Mouse (Mus musculus) urinary bladder, postnatal 14 days (tissue): Measurements from ENCODE around the gene Gpr87.
A peak's percentile ranks its signal among the peaks of the same experiment; 100 is the strongest.
"Not testable (repeated sequence)": the region's sequence is repeated elsewhere in the genome, so short reads cannot be mapped to it uniquely, and the experiment has no call there.

ENCODE experiments used
- DNase-seq: peaks from one replicate; pipeline ENCODE4 v3.0.0; 2021; ENCODE audit warnings: low spot score

Gene Gpr87

DNA sequence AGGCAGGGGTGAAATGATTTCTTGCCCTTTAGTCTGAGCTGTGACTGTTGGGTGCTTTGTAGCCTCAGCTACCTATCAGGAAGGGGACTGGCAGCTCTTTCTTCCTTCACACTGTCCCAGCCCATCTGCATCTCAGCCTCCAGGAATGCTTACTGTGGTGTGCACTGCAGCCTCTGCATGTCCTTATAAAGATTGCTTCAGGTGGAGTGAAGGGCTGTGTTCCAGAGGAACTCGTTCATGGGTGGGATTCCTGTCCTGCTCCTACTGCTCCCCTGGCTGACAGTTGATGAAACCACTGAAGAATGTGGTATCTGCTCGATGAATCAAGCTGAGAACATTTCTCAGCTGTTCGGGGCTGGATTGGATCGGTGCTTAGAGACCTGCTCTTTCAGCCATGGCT is 7.6 kb downstream of the Gpr87 start:
- no peak for DNase-seq

DNA sequence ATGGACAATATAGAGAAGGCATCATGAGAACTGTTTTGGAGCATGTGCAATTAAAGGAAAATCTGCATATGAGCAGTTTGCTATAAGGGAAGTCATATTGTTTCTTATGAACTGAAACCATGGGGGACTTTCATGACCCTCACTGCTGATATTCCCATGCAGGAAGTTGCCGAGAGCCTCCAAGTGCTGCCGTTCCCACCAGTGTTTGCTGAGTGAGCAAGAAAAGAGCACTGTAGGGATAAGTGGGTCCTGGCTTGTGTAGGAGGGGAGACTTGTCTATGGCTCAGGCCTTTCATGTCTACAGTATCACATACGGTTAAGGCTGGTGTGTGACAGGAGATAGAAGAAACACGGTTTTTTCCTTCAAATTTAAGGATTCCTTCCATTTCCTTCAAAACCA is 9.2 kb downstream of the Gpr87 start:
- DNase-seq: no peak

DNA sequence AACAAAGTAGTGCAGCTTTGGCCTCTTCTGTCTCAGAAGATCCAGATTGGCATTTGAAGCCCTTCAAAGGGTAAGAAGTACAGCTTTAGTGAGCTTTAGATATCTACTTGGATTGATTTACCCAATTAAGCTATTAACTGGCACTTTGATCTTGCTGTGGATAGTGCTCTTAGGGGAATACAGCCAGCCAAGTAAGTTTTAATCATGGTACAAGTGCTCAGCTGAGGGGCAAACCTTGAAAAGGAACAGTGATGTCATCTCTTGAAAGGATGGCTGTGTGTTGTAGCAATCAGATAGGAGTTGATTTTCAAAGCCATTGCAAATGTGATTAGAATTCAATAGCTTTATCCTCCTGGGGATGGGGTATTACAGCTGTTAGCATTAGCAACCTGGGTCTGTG is 12.8 kb downstream of the Gpr87 start:
- DNase-seq: no peak

DNA sequence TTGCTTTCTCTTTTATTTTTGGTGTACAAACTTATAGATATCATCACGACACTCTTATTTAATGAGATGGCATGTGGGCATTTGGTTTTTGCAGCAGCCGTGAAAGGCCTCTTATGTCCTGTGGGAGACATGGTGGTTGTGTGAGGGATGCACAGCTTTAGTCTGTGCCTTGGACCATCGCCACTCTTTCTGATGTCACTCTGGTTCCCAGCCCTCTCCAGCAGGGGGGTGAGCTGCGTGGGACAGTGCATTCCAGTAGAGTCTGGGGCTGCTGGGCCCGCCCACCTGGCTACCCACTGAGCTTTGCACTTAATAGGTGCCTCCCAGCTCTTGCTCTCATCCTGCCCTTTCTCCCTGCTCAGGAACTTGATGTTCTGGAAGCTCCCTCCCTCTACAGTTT is 13.8 kb downstream of the Gpr87 start:
- DNase-seq: no peak

DNA sequence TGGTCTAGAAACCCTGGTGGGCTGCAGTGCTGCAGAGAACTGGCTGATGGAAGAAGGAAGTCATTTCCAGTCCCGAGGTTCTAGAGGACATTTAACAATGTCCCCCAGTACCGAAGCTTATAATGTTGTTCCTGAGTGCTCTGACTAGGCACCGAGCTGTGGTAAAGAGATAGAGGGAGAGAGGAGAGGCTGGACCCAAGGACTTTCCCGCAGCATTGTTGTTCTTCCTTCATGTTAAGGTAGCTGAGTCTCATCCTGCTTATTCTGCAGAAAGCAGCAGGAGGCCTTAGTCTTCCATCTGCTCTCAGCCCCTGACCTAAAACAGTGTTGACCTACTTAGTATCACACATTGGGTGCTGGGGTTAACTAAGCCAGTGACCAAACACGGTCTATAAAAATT is 18.0 kb downstream of the Gpr87 start:
- no peak for DNase-seq

DNA sequence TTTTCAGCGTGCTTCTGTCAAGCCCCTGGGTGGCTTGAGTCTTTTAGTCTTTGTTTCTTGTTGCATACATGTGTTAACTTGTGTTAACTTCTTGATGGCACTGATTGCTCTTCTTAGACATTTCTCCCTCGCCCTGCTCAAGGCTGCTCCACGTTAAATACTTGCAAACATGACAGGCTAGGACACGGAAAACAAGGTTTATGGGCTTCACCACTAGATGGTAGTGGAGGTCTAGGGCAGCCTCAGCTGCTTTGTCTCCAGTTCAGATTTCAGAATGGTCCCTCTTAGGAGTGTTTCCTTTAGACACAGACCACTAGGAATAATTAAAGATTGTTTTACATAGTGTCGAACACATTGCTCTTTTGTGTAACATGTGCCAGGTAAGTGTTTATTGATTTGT is 19.7 kb downstream of the Gpr87 start:
- peak; percentile 46 for DNase-seq

DNA sequence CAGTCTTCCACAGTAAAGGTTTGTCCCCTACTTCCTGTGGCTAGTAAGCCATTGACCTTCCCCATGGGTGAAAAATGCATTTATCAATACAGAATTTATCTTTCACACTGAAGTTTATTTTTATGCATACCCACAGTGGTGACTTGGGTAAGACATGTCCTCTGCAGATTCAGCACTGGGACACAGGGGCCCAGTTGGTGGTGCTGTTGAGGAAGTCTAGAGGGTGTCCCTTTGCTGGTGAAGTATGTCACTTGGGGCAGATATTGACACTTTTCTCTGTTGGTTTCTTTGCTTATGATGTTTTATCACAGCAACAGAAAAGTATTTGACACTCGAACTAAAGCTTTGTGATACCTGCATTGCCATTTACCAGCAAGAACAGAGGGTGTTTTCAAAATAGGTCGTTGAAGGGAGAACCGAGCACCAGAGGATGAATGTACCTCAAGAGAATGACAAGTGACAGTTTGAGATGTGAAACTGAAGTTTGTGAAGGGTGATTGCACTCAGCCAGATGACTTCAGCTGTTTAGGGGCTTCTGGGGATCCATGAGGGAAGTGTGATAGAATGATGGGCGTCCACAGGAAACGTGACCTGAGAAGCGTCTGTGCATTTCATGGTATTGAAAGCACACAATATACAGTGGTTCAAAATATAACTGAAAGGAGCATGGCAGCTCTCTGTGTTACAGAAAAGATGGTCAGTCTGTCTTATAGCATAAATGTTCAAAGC is 20.3 kb downstream of the Gpr87 start:
- no peak for DNase-seq

DNA sequence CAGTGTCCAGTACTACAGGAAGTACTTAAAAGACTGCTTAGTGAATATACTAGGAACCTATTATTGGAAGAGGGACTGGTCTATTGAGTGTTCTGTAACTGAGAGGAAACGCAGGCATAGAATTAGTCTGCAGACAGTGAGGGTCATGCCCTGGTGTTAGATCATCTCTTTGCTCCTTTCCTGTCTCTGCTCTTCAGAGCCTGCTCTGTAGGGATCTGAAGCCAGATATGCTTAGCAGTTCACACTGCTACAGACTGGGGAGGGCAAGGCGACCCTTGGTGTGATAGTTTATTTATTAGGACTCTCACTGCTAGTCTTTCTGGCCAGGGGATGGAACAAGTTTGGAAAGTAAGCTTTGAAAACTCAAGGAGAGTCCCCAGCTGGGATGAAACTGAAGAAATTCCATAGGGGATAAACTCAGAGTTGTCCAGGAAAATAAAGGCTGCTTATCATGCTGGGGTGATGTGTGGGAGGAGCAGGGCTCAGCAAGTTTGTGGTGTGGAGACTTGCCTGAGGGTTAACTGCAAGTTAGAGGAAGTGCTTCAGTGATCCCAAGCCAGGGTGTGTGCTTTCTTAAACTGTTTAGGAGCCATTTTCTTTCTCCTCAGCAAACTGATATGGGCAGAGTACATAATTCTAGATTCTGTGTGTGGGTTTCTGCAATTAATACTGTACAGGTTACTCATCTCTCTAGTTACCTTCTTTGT is 24.8 kb downstream of the Gpr87 start:
- DNase-seq: no peak

DNA sequence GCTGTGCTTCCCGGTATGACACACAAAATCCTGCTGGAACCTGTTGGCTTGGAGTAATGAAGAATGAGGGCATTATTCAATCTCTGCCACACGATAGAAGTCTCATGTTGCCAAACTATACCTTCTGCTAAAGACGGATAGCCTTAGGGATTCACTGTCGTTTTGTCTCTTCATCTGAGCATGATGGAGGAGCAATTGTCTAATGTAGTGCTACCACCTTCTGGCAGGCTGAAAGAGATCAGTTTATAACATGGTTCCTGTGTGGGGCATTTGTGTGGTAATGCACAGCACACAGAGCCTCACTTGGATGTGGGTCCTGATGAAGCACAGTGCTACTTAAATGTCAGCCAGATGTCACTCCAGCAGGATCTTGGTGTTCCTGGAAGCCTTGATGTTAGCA is 25.7 kb downstream of the Gpr87 start:
- no peak for DNase-seq

DNA sequence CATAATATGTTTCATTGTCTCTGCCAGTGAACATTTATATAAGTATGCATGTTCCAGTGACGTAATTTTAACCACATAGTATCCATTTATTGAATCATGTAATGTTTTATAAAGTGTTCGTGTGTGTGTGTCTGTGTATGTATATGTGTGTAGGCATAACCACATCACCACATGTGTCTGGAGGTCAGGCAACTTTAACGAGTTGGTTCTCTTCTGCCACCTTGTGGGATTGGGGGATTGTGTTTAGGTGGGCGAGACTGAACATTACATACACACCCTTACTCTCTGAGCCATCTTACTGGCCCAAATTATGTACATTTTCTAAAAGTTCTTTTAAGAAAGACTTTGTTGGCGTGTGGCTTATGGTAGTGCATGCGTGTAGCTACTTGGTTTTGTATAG is 26.4 kb downstream of the Gpr87 start:
- DNase-seq: no peak

DNA sequence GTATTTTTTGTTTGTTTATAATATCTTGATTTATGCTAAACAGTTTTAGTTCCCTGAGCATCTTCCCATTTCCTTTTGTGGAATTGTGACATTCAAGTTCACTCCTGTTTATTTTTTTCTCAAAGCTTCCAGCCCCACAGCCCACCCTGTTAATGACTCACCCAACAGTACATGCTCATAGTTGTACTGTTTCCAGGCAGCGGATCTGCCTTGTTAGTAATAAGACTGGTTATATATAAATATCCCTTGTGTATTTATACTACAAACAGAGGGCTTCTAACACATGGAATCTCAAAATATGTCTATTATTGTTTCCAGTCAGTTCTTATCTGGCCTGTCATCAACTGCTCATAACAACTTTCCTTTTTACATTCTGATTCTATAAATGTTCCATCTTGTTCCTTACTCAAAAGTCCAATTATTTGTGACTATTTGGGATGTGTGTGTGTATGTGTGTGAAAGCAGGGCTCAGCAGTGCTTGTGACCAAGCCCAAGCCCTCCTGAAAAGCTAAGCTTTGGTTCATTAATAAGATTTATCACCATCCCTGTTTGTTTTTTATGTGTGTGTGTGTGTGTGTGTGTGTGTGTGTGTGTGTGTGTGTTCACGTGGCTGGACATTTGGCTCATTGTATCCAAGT is 27.4 kb downstream of the Gpr87 start:
- no peak for DNase-seq

DNA sequence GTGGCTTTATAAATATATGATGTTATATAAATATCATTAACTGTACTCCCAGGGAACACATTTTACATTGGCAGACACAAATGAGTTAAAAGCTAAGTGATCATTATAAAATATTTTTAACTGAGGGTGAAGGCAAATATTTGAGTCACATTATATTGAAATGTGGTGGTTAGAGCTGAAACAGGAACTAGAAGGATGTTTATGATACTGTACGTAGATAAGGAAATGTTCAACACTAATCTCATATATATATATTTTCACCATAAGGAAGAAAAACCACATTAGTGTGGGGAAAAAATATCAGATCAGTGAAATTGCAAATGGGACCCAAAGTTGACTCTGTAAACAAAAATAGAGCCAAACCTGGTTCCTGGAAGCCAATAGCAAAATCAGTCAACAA is 34.4 kb downstream of the Gpr87 start:
- no peak for DNase-seq

DNA sequence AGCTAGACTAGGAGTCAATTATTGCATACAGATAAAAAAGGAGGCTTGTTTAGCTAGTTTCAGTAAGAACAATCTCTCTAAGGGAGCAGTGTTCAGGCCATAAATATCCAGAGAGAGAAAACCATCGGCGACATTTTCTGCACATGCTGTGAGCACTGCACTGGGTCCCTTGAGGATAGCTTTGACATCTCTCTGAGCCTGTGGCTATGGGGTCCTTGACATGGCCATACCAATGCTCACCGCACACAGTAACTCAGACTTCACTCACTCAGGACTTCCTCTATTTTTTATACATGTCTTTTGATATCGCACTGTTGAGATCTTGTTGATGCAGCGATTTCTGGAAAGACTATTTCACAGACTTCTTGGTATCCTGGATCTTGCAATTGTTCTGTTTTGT is 37.9 kb downstream of the Gpr87 start:
- no peak for DNase-seq

DNA sequence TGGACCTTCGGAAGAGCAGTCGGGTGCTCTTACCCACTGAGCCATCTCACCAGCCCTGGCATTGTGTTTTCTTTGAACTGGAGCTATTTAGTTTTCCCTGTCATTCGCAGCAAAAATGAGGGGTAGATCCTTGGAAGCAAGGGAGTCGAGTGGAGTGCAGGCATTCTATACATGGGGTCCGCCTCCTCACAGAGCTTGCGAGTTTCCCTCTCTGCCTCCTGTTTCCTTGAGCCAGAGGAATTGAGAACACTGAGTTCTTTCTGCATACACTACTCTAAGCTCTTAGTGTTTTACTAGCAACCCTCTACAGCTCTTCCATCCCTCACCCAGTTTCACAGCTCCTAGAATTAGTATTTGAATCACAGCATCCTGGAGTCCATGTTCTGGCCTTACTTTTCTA is 39.5 kb downstream of the Gpr87 start:
- no peak for DNase-seq

DNA sequence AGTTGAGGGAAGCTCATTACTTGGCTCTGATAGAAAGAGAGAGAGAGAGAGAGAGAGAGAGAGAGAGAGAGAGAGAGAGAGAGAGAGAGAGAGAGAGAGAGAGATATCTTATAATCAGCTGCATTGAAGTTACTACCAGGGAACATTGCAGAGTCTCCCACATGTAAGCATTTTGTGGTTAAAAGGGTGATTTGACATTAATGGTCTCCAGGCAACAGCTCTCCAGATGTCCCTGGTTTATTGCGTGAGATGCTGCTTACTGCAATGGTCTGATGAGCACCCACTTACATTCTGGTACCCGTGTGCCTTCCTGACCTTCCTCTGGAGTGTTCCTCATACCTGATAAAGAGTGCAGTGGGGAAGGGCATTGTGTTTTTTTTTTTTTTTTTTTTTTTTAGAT is 40.0 kb downstream of the Gpr87 start:
- DNase-seq: no peak

DNA sequence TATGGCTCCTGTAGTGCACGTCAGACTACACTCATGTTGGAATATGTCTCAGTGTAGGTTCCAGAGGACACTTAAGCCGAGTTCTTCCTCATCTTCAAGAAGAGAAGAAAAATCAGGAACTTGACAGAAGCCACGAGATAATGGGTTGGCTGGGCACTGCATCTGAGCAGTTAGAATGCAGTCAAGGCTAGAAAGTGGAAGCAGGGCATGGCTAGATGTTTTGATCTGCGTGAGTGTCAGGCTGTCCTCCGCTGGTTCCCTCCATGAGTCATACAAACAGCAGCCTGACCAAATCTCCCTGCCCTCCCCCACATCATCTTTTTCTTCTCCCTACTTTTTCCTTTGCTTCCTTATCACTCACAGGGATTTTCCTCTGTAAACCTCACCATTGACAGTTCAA is 41.5 kb downstream of the Gpr87 start, which contains the start of gene P2ry14:
TSS of gene P2ry14 (minus strand) at position 195 of the 400 bp plus-strand sequence.
- DNase-seq: no peak

DNA sequence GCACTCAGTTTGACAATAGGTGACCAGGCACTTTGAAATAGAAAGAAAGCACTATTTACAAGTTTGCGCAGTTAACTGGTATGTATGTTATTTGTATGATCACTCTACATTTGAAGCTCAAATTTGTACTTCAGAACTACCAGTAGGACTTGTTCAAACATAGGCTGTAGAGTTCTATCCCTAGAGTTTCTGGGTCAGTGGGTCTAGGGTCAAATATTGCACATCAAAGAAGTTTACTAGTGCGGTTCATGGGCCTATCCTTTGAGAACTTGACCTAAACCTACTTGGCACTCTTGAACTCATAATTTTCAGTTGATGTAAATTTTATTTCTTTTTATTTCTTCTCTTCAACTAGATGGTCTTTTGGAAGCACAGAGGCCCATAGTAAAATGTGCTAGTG is 44.3 kb downstream of the Gpr87 start:
- no peak for DNase-seq

DNA sequence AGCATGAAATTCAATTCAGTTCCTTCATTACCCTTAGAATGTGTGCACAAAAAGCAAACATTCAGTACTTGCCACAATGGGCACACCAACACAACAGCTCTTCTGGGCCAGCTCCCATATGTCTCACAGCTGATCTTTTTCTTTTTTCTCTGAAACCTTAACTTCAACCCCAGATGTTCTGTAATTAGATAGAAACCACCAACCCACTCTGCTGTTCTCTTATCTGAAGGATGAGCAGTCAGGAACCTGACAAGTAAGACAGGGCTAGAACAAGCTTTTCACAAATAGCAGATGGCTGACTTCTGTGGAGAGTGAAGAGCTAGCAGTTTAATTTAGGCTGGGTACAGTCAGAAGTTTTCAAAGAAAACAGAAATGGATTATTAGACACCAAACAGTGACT is 45.3 kb downstream of the Gpr87 start:
- no peak for DNase-seq

DNA sequence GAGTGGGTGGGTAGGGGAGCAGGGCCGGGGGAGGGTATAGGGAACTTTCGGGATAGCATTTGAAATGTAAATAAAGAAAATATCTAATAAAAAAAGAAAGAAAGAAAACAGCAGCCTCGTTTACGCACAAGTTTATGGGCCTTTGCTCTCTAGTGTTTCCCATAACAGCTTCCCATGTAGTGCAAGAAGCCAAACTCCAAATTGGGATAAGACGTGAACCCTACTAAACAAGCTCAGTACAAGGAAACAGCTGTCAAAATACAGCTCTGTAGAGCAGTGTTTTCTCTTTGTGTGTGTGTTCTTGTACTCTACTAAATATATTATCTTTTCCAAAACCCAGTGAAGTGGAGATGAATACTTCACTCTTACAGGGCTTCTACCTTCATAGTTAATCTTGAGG is 49.7 kb downstream of the Gpr87 start:
- no peak for DNase-seq

DNA sequence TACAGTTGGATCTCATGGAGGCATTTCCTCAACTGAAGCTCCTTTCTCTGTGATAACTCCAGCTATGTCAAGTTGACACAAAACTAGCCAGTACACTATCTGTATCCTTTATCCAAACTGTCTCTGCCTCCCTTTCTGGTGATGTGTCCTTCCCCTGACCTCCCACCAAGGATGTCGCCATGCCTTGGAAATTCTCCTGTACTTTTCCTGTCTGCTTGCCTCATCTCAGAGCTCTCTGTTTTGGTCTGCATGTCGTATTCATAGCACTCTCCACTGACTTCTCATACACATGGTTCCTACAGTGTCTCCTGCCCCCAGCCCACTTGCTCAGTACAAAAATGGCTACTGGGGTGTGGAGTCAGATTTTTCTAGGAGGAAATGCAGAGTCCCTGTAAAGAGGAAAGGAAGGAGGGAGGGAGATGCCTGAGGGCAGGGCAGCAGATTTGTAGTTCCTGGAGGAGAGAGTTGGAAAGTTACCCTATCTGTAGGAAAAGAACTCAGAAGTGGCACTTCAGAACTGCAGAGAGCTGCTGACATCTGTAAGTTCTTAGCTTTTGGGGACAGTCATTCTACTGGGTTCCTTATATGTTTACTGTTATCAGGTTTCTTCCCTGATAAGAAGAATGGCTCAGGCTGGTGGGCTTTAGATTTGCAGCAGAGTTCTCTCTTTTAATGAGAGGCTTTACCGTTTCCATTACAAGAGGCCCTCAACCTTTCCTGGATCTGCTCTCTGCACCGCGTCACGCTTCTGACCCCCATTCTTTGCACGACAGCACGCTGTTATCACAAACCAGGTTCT is 53.2 kb downstream of the Gpr87 start:
- DNase-seq: no peak

DNA sequence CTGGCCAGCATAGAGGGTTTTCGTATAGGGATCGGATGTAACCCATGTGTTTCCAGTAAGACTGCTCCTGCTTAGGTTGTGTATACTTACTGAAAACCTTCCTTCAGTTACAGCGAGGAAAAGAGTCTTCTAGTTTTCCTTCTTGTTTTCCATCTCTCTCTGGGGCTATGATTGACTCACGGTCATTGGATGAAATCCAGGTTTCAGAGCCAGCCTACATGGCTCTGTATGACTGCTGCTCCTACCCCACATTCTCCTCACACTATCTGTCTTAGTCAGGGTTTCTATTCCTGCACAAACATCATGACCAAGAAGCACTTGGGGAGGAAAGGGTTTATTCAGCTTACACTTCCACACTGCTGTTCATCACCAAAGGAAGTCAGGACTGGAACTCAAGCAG is 54.0 kb downstream of the Gpr87 start:
- DNase-seq: not testable (repeated sequence)

DNA sequence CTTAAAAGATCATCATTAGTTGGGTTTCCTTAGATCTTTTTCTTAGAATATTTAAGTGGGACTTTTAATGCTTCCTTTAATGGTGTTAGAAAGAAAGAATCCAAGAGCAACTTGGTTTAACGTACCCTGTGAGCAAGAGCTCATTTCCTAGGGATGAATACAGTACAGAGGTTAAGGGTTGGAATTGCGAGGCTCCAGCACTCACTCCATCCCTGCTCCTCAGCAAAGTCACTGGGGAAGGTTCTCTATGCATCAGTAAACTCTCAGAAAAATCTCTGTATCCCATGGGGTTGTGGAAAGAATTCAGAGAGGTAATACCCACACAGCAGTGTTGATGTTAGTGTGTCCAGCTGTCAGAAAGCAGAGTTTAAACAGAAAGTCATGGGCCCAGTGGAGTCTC is 54.8 kb downstream of the Gpr87 start:
- no peak for DNase-seq

DNA sequence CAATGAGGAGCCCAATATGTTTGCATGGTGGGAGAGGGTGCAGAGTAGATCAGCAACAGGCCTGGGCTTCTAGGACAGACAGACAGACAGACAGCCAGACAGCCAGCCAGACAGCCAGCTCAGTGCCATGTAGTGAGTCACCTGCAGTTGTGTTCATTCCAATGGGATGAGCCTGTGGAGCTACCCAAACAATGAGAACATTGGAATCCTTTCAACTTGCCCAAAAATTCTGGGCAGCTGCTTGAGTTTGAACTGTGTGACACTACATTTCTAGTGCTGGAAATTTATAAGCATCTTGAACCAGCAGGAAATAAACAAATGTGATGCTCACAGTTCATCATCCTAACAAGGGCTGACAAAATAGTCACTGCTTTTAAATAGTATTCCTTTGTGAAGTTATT is 55.3 kb downstream of the Gpr87 start:
- no peak for DNase-seq
